Mouse (Mus musculus): ENCODE measurements around the gene Kifc3. TPM values are rescaled to one million over a fixed set of nuclear protein-coding genes. Genes with fewer than 3 reads are reported as not detected.
A peak's percentile ranks its signal among the peaks of the same experiment; 100 is the strongest.
"Not testable (repeated sequence)": the region's sequence is repeated elsewhere in the genome, so short reads cannot be mapped to it uniquely, and the experiment has no call there.

Kifc3 gene
- polyA plus RNA-seq, 1 experiment from 2014 or later = 19.1 TPM

GRCm38 (mm10) chr8:95175306-95175705 is 27.3 kb downstream of the Kifc3 start:
- 51% methylated on average over 5 of the region's 5 CpGs for WGBS
- Histone ChIP-seq H3K4me1 (peaks cover 8% of the 10 kb centered on the region), H3K9me3 (no peaks in the 10 kb centered on the region), H3K4me2 (no peak overlapping the region), H3K27ac (peak overlapping the region; percentile 67), H3K27me3 (no peaks in the 10 kb centered on the region), H3K36me3 (no peaks in the 10 kb centered on the region), H3K4me3 (no peak overlapping the region), H3K9ac (no peak overlapping the region)
- ATAC-seq (ENCODE audit: insufficient number of reproducible peaks, low FRiP score, low TSS enrichment, low read depth) = no peak

DNA sequence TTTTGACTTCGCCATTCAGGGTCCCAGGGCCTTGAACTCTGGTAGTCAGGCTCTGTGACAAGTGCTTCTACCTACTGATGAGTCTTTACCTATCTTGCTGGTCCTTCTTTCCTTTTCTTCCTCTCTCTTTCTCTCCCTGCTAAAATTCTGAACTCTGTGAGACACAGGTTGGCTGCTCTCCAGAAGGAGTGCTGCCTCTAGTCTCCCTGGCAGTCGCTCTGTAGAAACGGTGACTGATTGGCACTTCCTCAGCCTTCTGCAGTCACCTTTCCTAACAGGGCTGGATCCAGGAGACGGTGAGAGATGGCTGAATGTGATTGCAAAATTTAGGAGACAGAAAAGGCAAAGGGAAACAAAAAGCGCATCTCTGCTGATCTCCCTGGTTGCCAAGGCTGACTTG is 30.2 kb downstream of the Kifc3 start:
- Histone ChIP-seq H3K9me3 (no peaks in the 10 kb centered on the region), H3K4me2 (no peak overlapping the region), H3K27ac (no peak overlapping the region), H3K27me3 (no peaks in the 10 kb centered on the region), H3K9ac (no peak overlapping the region), H3K4me3 (no peak overlapping the region), H3K4me1 (peaks cover 8% of the 10 kb centered on the region), H3K36me3 (no peaks in the 10 kb centered on the region)
- no peak for ATAC-seq (ENCODE audit: insufficient number of reproducible peaks, low FRiP score, low TSS enrichment, low read depth)
- 57% methylated on average over 5 of the region's 5 CpGs for WGBS

DNA sequence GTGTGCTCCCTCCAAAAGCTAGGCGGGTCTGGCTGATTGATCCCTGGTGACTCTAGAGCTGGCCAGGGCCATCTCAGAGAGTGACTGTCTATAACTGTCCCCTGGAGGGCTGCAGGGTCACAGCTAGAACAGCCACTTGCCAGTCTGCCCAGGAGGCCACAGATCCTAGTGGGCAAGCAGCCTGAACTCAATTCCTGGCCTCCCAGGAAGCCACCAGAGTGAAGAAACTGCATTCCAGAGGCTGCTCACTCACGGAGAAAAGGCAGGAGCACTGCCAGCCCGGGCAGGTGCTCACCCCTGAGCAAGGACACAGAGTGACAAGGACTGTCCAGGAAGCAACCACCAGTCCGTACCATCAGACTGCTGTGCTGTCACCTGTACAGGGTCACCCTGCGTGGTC is 34.9 kb downstream of the Kifc3 start:
- Histone ChIP-seq H3K9me3 (no peaks in the 10 kb centered on the region), H3K4me3 (no peak overlapping the region), H3K4me1 (peaks cover 5% of the 10 kb centered on the region), H3K36me3 (no peaks in the 10 kb centered on the region), H3K27ac (no peak overlapping the region), H3K9ac (no peak overlapping the region), H3K27me3 (no peaks in the 10 kb centered on the region), H3K4me2 (no peak overlapping the region)
- WGBS = 71% methylated on average over 5 of the region's 5 CpGs
- ATAC-seq (ENCODE audit: insufficient number of reproducible peaks, low FRiP score, low TSS enrichment, low read depth) = no peak

DNA sequence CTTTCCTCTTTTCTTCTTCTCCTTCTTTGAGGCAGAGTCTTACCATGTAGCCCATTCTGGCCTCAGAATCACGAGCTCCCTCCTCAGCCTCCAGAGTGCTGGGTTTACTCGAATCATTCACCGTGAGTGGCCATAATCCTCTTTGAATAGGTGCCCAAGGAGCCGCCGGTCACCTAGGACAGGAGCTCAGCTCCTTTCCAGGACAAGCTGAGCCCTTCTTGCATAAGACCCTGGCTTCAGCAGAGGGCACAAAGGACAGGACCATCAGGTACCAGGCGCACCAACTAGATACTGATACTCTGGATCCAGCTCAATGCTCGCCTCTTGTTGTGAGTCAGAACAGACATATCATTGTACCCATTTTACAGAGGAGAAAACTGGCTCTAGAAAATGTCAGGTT is 36.2 kb downstream of the Kifc3 start:
- H3K4me3 ChIP-seq = no peak overlapping the region
- H3K4me2 ChIP-seq = no peak overlapping the region
- no peak for ATAC-seq (ENCODE audit: insufficient number of reproducible peaks, low FRiP score, low TSS enrichment, low read depth)
- H3K27ac ChIP-seq = no peak overlapping the region
- no peaks in the 10 kb centered on the region for H3K36me3 ChIP-seq
- H3K9me3 ChIP-seq = no peaks in the 10 kb centered on the region
- no peaks in the 10 kb centered on the region for H3K27me3 ChIP-seq
- H3K9ac ChIP-seq = no peak overlapping the region
- WGBS = 81% methylated on average over 7 of the region's 7 CpGs
- H3K4me1 ChIP-seq = peaks cover 5% of the 10 kb centered on the region

GRCm38 (mm10) chr8:95165923-95166322 is 36.7 kb downstream of the Kifc3 start:
- Histone ChIP-seq H3K9ac (no peak overlapping the region), H3K27ac (no peak overlapping the region)

DNA sequence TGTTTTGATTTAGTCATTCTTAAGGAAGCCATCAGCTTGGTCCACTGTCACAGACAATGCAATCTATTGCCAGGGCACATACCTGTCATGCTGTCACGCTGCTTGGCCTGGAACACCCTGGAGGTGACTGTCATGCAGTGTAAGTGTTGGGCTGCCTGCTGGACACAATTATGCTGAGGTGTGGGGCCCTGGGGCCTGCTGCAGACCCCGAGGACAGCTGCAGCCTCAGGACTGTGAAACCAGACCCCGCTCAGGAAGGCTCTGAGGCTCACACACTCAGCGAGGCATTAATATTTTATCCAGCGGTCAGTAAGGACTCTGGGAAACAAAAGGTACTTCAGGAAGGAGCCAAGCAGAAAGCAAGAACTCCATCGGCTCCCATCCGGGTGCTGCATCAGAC is 38.1 kb downstream of the Kifc3 start:
- no peak for ATAC-seq (ENCODE audit: insufficient number of reproducible peaks, low FRiP score, low TSS enrichment, low read depth)
- H3K4me2 ChIP-seq = no peak overlapping the region
- no peak overlapping the region for H3K9ac ChIP-seq
- no peak overlapping the region for H3K4me3 ChIP-seq
- H3K9me3 ChIP-seq = no peaks in the 10 kb centered on the region
- no peaks in the 10 kb centered on the region for H3K27me3 ChIP-seq
- 27% methylated on average over 7 of the region's 7 CpGs for WGBS
- H3K27ac ChIP-seq = no peak overlapping the region
- peaks cover 5% of the 10 kb centered on the region for H3K4me1 ChIP-seq
- H3K36me3 ChIP-seq = no peaks in the 10 kb centered on the region

More at GRCm38 (mm10) chr8:95165923-95166322, 36.7 kb downstream of the Kifc3 start:
- WGBS = 41% methylated on average over 11 of the region's 11 CpGs
- Histone ChIP-seq H3K9me3 (no peaks in the 10 kb centered on the region), H3K4me1 (peaks cover 5% of the 10 kb centered on the region), H3K36me3 (no peaks in the 10 kb centered on the region), H3K27me3 (no peaks in the 10 kb centered on the region), H3K4me3 (no peak overlapping the region), H3K4me2 (no peak overlapping the region)
- ATAC-seq (ENCODE audit: insufficient number of reproducible peaks, low FRiP score, low TSS enrichment, low read depth) = no peak

GRCm38 (mm10) chr8:95163969-95164368 is 38.6 kb downstream of the Kifc3 start:
- not testable (repeated sequence) for H3K9ac ChIP-seq; H3K4me3 ChIP-seq; ATAC-seq (ENCODE audit: insufficient number of reproducible peaks, low FRiP score, low TSS enrichment, low read depth); H3K27ac ChIP-seq; H3K36me3 ChIP-seq; H3K4me2 ChIP-seq; H3K4me1 ChIP-seq; H3K9me3 ChIP-seq; H3K27me3 ChIP-seq
- WGBS = 74% methylated on average over 2 of the region's 2 CpGs

DNA sequence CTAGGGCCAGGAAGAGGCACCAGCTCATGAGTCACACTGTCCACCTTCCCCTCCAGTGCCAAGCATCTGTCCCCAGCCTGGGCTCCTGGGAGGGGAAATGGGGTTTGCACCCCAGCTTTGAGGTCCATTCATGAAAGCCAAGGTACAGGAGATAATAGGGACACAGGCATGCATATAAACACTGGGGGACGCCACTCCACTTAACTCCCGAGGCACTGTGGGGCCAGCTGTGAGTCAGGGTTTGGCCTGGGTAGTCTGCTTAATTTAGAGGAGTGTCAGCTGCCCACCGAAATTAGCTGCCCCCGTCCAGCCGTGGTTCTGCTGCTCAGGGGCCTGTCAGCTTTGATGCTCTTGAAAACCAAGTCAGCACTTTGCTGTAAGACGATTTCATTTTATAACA is 39.8 kb downstream of the Kifc3 start:
- Histone ChIP-seq H3K27me3 (no peaks in the 10 kb centered on the region), H3K9ac (no peak overlapping the region), H3K27ac (no peak overlapping the region), H3K4me2 (no peak overlapping the region), H3K36me3 (no peaks in the 10 kb centered on the region), H3K4me1 (peaks cover 5% of the 10 kb centered on the region), H3K4me3 (no peak overlapping the region), H3K9me3 (no peaks in the 10 kb centered on the region)
- no peak for ATAC-seq (ENCODE audit: insufficient number of reproducible peaks, low FRiP score, low TSS enrichment, low read depth)
- 44% methylated on average over 6 of the region's 6 CpGs for WGBS

- Histone ChIP-seq H3K9me3 (no peaks in the 10 kb centered on the region), H3K27ac (no peak overlapping the region), H3K4me3 (no peak overlapping the region), H3K4me2 (no peak overlapping the region), H3K36me3 (no peaks in the 10 kb centered on the region), H3K4me1 (no peaks in the 10 kb centered on the region), H3K27me3 (no peaks in the 10 kb centered on the region), H3K9ac (no peak overlapping the region)
- no peak for ATAC-seq (ENCODE audit: insufficient number of reproducible peaks, low FRiP score, low TSS enrichment, low read depth)
- WGBS = 86% methylated on average over 3 of the region's 3 CpGs
Observed at GRCm38 (mm10) chr8:95159344-95159743, 43.3 kb downstream of the Kifc3 start.

- Histone ChIP-seq H3K27me3 (no peaks in the 10 kb centered on the region), H3K27ac (no peak overlapping the region), H3K9me3 (no peaks in the 10 kb centered on the region), H3K36me3 (no peaks in the 10 kb centered on the region), H3K4me2 (no peak overlapping the region), H3K9ac (no peak overlapping the region), H3K4me3 (no peak overlapping the region), H3K4me1 (no peaks in the 10 kb centered on the region)
- WGBS = 65% methylated on average over 8 of the region's 8 CpGs
- no peak for ATAC-seq (ENCODE audit: insufficient number of reproducible peaks, low FRiP score, low TSS enrichment, low read depth)
Observed at GRCm38 (mm10) chr8:95158654-95159053, 44.0 kb downstream of the Kifc3 start.

GRCm38 (mm10) chr8:95157145-95157544 is 45.5 kb downstream of the Kifc3 start:
- WGBS = 62% methylated on average over 3 of the region's 3 CpGs
- Histone ChIP-seq H3K4me1 (no peaks in the 10 kb centered on the region), H3K27ac (no peak overlapping the region)

DNA sequence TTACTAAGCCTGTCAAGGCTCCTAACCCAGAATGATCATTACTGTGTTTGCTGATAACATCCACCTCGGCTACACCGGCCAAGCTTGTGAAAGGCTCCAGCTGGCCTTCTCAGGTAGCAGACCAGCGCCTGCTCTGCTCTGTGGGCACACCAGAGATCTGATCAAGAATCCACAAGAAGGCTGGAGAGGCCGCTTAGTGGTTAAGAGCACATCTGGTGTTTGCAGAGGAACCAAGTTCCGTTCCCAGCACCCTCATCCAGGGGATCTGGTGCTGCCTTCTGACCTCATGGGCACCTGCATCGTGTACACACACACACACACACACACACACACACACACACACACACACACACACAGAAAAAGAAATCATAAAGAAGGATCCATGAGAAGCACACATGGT is 46.5 kb downstream of the Kifc3 start:
- no peak overlapping the region for H3K27ac ChIP-seq
- H3K4me1 ChIP-seq = no peaks in the 10 kb centered on the region
- no peak overlapping the region for H3K4me3 ChIP-seq
- no peak overlapping the region for H3K4me2 ChIP-seq
- ATAC-seq (ENCODE audit: insufficient number of reproducible peaks, low FRiP score, low TSS enrichment, low read depth) = no peak
- H3K27me3 ChIP-seq = no peaks in the 10 kb centered on the region
- no peak overlapping the region for H3K9ac ChIP-seq
- 71% methylated on average over 6 of the region's 6 CpGs for WGBS
- H3K9me3 ChIP-seq = no peaks in the 10 kb centered on the region
- no peaks in the 10 kb centered on the region for H3K36me3 ChIP-seq

More at GRCm38 (mm10) chr8:95157145-95157544, 45.5 kb downstream of the Kifc3 start:
- no peak overlapping the region for H3K4me3 ChIP-seq
- H3K36me3 ChIP-seq = no peaks in the 10 kb centered on the region
- H3K27me3 ChIP-seq = no peaks in the 10 kb centered on the region
- ATAC-seq (ENCODE audit: insufficient number of reproducible peaks, low FRiP score, low TSS enrichment, low read depth) = no peak
- no peak overlapping the region for H3K4me2 ChIP-seq
- no peak overlapping the region for H3K9ac ChIP-seq
- H3K9me3 ChIP-seq = no peaks in the 10 kb centered on the region

DNA sequence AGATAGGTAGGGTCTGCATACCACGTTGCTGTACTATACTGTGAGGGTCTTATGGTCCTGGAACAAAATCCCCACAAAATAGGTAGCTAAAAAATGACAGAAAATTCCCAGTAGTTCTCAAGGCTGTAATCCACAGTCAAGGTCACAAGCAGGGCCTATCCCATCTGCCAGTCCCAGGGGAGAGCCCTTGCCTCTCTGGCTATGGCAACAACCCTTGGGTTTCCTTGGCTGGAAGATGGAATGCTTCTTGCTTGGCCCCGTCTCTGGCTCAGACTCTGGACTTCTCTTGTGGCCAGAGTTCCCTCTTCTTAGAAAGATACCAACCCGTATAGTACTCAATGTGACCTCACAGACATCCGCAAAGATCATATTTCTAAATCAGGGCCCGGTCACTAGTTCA is 47.3 kb downstream of the Kifc3 start:
- WGBS = 85% methylated on average over 5 of the region's 5 CpGs

More for the DNA sequence above, 47.3 kb downstream of the Kifc3 start:
- Histone ChIP-seq H3K27me3 (no peaks in the 10 kb centered on the region), H3K36me3 (no peaks in the 10 kb centered on the region), H3K9ac (no peak overlapping the region), H3K27ac (no peak overlapping the region), H3K9me3 (no peaks in the 10 kb centered on the region), H3K4me1 (no peaks in the 10 kb centered on the region), H3K4me2 (no peak overlapping the region), H3K4me3 (no peak overlapping the region)
- no peak for ATAC-seq (ENCODE audit: insufficient number of reproducible peaks, low FRiP score, low TSS enrichment, low read depth)

All from limb, embryonic 15.5 days (tissue).